Mouse (Mus musculus) naive thymus-derived CD4-positive, alpha-beta T cell, adult 2 months (primary cell): Measurements from ENCODE around the gene Gse1.

Source experiments
- DNase-seq: peaks from one replicate; pipeline ENCODE4 v3.0.0-alpha.2; 2011; ENCODE audit warnings: low read depth

Gene Gse1

DNA sequence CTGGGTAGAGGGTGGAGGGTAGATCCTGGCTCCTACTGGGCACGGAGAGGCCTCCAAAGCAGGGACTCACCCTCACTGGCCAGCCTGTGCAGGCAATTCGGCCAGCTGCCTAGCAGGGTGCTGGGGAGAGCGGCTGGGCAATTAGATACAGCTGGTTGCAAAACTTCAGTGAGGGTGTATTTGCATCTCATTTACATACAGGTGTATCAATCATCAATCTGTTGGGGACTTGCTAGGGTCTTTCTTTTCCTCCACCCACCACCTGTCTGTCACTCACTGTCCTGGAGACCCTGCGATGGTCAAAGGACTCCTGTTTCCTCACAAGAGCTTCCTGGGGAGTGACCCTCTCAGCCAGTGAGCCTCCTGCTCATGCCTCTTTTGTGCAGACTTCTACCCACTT lies 148.0 kb downstream of the Gse1 start:
- DNase-seq: no peak

DNA sequence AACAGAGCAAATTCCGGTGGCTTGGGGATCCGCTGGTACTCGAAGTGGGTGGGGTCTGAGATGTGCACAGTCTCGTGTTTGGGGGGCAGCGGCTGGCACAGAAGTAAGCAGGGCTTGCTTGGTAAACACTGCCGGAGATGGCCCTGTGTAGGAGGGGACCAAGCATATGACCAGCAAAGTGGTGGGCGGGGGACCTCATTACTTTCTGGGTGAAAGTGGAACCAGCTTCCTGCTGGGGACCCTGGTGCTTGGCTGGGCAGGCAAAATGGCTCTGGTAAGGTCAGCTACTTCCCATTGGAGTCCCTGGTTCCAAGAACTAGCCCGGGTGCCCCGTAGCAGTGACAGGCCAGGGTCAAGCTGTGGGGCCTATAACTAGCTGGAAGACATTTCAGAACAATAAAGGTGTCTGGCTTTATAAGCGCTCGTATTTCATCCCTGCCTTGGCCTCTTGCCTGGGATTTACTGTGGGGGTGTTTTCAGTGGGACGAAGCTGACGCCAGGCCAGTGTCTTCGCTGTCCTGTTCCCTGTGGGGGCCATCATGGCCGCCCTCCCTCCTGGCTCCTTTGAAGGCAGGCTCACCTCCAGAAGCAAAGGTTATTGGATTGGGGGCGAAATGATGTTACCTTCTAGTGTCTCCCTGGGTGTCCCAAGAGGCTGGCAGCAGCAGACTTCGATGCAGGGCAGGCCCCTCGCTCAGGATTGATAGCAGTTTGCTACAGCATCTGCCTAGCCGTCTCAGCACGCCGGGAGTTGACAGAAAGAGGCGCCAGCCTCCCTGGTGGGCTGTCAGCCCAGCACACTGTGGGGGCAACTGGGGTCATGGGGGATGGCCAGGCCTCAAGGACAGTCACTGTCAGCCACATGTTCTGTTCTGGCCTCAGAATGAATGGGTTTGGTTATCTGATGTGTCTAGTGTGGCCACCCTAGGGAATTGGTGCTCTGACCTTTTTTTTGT lies 148.9 kb downstream of the Gse1 start:
- no peak for DNase-seq

DNA sequence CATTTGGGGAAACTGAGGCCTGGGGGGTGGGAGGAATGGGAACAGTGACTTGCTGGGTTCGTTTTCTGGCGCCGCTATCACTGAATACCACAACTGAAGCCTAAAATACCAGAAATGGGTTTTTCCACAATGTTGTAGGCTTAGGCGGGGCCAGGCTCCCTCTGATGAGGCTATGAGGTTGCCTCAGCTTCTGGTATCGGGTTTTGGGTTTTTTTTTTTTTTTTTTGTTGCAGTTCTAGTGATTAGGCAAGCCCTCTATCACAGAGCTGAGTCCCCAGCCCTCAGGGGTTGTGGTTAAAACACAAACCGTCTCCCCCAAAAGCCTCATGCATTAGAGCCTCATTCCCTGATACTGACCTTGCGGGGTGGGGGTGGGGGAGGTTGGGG lies 149.5 kb downstream of the Gse1 start:
- no peak for DNase-seq

DNA sequence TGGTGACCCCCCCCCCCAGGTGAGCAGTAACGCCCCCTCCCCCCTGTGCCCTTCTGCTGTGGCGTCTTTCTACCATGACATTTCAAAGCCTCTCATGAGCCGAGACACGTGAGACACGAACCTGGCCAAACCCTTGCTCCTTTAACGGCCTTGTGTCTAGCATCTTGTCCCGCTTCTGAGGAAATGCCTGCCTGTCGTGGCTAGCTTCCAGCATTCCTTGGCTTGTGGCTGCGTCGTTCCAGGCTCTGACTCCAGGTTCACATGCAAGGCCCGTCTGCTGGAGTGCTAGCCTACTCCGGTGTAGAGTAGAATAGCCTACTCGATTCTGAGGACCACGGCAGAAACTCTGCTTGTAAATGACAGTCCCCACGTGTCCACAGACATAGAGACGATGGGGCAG lies 150.1 kb downstream of the Gse1 start:
- DNase-seq: no peak

DNA sequence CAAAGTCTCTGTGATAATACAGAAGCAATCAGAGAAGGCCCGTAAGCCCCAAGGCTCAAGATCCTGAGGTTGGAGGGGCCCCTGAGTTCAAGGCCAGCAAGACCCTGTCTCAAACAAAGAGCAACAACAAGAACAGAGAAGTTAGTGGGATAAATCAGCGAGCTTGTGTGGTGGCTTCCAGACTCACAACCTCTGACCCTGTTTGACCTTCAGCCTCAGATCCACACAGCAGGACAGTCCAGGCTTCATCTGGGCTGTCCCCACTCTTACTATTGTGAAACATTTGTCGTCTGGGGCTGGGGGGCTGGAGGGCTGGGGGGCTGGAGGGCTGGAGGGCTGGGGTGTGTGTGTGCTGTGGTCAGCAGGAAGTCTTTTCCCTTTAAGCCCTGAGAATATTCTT lies 150.8 kb downstream of the Gse1 start:
- no peak for DNase-seq

DNA sequence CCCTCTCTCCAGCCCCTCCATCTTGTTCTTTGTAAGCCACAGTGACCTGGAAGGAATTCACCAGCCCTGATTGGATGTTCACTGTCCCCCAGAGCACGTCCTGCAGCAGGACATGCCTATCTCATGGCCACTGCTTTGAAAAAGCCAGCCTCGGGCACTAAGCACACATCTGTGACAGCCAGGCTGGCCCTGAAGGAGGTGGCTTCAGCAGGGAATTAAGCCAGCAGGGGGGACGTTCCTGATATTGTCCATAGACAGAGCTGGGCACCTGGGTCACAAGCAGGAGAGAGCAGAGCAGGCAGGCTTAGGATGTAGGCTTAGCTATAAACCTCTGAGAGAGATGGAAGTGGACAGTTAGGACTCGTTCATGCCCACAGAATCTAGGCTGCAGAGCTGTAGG lies 153.6 kb downstream of the Gse1 start:
- DNase-seq: no peak

DNA sequence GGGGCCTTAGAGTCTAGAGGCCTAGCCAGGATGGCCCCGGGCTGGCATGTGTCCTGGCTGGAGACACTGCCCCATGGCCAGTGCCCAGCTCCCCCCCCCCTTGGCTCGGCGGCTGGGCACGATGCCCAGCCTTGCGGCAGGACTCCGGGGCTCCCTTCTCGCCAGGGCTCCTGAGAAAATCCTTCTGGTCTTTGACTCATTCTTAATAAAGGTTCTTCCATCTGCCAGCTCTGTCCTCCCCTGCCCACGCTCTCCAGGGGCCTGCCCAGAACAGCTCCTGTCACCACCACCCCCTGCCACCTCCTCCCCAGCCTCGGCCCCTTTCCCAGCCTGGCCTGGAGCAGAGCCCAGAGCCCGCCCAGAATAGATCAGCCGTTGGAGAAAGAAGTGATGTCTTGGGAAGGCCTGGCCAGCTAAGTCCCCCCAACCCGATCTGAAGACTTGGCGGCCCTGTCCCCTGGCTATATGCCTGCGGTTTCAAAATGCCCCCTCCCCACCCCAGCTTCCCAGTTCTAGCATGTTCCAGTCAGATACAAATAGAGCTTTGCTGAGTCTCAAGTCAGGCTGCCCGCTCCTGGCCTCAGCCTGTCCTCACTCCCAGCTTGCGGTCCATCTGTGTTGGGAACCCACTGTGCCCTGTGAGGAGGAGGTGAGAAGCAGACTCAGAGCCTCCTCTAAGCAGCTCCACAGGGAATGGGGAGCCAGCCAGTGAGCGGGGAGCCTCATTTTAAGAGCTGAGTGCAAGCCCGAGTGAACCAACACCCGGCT lies 154.4 kb downstream of the Gse1 start:
- DNase-seq: no peak

DNA sequence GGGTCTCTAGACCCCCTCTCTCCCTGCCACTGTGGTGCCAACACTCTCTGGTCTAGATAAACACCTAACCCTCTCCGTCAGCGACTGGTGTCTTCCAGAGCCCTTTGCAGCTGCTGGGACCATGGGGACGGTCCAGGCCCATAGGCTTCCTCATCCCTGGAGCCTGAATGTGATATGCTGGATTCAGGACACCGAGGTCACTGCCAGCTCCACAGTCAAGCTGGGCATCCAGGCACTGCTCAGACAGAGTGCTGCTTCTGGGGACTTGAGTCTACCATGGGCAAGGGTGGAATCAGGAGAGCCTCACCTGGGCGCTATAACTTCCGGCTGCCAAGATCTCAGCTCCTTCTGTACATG lies 154.9 kb downstream of the Gse1 start:
- no peak for DNase-seq

DNA sequence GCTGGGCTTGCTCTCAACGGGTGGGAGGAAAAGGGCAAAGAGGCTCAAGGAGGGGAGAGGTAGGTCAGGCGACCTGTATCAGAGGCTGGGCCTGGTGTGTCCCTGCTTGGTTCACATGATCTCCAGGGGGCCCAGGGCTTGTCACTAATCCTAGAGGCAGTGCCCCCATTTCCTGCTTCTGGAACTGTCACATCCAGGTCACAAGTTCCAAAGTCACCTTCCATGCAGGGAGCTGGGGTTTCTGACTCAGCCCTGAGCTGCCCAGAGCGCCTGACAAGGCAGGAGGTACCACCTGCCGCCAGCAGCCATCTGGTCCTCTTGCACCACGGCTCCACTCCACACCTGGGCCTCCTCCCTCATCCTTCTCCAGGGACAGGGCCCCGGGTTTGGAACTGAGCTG lies 155.5 kb downstream of the Gse1 start:
- no peak for DNase-seq

DNA sequence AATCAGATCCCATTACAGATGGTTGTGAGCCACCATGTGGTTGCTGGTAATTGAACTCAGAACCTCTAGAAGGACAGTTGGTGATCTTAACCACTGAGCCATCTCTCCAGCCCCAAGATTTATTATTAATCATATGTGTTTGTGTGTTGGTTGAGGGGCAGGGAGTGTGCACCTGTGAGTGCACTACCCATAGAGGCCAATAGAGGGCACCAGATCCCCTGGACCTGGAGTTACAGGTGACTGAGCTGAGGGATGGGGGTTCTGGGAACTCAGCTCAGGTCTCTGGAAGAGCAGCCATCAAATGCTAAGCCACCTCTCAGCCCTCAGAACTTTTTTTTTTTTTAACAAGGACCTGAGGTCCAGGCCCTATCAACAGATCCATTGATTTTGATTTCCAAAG lies 156.5 kb downstream of the Gse1 start:
- no peak for DNase-seq

DNA sequence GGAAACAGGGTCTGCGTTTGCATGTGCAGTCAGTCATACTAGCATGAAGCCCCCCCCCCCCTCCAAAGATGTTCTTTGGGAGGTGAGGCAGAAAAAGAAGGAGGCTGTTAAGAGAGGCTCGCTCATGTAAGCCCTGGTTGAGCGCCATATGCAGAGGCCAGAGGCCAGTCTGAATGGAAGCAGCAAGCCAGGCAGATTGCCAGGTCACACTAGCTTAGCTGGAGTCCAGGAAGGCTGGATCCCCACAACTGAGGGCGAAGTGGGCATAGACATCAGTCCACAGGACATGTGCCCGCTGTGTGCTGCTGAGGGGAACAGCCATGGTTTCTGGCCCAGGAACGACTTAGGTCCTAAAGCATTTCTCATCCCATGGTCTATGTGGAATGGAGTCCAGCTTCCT lies 160.0 kb downstream of the Gse1 start:
- DNase-seq: no peak

DNA sequence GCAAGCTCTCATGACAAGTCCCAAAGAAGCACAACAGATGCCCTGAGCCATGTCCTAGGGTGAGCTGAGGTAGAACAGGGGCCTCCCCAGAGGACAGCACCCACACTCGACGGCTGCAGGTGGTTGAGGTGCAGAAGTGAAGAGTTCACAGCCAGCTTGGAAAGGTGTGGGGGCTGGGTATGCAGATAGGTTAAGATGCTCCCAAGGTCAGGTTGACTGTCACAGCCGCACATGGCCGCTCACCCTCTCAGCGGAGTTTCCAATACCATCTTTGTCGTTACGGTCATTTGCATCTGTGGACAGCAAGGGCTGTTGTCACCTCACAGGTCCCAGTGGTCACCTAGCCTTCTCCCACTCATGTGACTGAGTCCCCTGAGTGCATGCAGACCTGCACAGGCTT lies 162.3 kb downstream of the Gse1 start:
- no peak for DNase-seq

DNA sequence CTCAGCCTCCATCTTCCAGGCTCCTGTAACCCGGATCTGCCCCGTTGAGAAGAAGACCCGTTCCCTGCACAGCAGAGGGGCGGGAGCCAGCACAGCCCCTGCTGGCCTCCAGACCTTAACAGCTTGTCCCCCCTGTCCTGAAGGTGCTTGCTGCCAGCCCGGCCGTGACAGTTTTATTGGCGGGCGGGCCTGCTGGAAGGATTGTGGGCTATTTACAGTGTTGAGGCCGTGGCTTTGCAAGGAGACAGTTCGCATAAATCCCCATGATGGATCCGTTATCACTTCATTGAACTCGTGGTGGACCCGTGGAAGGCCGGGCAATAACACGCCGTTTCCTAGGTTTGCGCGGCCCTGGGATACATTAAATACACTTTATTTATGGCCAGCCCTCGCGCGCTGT lies 163.6 kb downstream of the Gse1 start:
- DNase-seq: no peak

DNA sequence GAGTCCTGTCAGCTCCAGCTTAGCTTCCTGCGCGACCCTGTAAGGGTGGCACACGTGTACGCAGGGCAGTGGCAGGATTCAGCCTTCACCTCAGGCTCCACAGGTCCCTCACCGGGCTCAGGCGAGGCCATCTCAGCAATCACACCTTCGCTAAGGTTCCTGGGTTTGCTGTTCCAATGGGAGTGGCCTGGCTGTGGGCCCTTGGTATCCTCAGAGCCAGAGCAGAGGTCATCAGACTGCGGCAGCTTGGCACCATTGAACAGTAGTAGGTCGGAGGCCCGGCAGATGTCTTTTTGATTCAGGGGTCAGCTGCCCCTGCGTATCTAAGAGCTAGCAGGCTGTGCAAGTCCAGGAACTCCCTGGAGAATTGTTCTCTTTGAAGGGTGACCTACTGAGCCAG lies 164.8 kb downstream of the Gse1 start:
- no peak for DNase-seq

DNA sequence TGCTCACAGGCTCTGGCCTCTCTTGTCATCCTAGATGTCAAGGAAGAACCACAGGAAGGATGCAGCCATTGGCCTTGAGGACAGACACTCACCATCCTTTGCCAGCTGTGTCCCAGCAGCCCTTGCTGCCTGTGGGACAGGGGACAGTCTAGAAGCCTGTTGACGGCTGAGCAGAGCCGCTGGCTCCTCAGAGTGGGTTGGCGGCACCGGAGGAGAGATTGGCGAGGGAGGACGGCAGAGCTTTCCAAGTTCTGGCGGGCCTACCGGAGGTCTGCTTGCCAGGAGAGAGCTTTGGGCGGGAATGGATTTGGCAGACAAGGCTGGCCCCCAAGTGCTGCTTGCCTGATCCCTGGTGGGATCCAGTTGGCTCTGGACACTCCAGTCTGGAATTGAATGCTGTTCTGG lies 165.6 kb downstream of the Gse1 start:
- DNase-seq: no peak

DNA sequence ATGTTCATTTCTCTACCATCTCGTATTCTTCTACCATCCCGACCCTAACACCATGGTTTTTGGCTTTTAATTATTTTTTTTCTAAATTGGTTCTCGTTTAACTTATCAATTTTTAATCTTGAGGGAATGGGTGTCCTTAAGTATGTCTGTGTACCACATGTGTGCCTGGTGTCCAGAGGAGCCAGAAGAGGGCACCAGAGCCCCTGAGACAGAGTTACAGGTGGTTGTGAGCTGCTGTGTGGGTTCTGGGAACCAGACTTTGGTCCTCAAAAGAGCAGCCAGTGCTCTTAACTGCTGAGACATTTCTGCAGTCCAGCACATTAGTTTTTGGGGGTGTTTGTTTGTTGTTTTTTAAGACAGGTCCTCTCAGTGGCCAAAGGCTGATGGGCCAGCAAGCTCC lies 167.6 kb downstream of the Gse1 start:
- no peak for DNase-seq

DNA sequence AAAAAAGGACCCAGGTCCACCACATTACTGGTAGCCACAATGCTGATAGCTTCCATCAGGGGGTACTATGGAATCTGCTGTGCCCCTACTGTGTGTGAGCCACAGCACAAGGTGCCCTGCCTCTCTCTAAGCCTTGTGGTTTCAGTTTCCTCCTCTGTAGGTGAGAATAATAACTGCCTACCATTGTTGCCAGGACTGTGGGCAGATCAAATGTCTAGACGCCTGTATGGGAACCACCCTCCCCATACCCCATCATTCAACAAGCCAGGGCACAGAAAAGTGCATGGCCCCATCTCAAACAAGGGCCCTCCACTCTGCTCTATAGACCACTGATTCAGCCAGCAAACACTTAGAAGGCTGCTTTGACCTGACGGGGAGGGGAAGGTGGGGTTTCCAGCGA lies 168.5 kb downstream of the Gse1 start:
- peak; percentile 47 for DNase-seq

DNA sequence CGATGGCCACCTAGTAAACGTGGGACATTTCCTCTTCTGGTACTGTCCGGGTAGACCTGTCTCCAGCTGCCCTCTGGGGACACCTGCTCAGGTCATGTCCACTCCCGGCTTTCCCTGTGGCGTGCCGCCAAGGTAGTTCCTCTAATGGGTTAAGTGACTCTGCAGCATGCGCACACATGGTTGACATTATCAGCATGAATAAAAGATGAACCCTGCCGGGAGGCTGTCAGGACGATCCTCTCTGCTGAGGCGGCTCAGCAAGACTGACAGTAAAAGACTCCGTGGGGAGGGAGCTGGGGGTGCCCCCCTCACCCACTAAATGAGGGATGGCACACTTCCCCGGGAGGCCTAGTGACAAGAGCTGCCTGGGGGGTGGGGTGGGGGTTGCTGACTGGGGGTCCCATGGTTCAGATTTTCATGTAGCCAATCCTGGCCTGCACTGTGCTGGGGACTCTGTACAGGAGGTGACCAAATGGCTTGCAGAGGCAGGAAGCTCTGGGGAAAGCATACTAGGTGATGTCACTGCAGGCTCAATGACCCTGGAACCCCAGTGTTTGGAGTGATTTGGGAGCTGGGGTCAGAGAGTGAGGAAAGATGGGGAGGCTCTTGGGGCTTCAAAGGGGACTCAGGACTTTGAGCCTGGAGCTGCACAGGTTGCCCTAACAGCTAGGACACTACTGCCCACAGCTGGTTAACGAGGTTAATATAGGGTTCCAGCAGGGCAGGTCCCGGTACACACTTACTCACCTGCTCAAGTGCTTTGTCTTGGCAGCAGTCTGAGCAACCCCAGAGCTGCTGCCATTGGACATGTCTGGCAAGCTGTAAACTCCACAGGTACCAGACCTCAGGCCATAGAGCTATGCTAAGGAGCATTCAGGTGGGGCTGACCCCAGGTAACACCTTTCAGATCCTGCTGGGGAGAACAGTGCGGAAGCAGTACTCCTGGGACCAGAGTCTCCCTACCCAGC lies 169.5 kb downstream of the Gse1 start:
- DNase-seq: no peak

DNA sequence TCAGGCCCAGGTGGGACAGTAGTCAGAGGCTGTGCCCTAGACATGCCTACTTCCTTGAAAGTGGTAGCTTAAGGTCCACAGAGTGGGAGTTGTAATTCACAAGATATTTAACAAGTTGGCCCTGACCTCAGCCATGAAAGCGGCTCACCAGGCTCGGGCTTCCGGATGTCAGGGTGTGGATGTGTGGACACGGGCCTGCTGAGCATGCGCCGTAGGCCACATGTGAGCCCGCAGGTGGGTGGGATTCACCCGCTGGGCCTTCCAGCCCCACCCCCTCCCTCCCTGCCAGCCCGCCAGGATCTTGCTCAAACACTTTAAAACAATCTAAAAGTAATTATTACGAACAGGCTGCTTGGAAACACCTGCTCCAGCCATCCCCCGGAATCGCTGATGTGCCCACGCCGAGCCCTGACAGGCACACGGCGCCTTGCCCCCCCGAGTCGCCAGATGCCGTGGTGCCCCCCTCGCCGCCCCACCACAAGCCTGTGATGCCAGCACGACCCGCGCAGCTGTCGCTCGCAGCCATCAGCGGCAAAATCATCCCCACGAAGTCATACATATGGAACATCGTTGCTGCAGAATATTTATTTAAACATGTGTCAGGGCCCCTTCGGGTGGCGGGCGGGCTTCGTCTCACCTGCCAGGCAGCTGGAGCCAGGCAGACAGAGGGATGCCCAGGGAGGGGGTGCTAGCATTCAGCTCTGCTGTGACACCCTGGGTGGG lies 171.1 kb downstream of the Gse1 start:
- no peak for DNase-seq

DNA sequence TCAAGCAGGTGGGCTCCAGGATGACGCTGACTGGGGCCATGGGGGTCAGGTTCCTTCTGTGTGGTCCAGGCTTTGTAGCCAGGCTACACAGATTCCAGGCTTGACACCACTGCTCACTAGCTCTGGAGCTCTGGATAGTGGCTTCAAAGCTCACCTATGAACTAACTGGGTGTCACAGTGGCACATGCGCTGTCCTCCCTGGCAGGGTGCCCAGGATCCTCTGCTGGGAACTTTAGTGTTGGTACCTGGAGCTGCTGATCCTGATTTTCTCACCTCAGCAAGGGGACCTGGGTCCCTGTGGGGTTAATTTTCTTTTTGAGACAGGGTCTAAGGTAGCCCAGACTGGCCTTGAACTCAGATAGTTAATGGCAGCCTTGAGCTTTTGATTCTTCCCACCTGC lies 173.0 kb downstream of the Gse1 start:
- DNase-seq: no peak

DNA sequence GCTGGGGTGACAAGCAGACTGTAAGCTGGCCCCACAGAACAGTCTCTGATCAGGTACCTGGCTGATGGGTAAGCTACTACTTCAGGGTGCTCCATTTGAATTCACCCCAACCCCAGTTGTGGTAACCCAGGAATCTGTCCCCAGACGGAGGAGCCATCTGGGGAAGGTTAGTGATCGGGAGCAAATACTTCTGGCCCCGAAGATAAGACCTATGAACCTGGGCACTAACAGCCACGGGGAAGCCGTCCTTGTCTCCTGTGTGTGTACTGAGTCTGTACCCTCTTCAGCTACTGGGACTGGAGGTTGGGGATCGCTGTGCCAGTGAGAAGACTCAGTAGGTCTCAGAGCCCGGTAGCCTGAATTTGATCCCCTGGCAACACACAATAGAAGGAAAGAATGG lies 173.5 kb downstream of the Gse1 start:
- no peak for DNase-seq
